33 mouse cellular contexts compared by ENCODE assay signal in genomic region chr2:79657062-79657461, GRCm38 (mm10). TPM values are rescaled to one million over a fixed set of nuclear protein-coding genes. Genes with fewer than 3 reads are reported as not detected.
"Had no signal": no experiment of that assay in that cellular context is flagged by ENCODE, and none has a peak within 500 bp of the region (broad histone marks: within the 10 kb centered on the region; RNA-seq: fewer than 3 reads in every experiment).

No protein-coding gene starts in this region.

- ATAC-seq: hindbrain, embryonic 16.5 days; inflammation-experienced regulatory T-cells, adult 6 months; intestine, embryonic 15.5 days; intestine, postnatal 0 days had no signal

- H3K4me2 ChIP-seq: heart, embryonic 12.5 days; hindbrain, embryonic 12.5 days; hindbrain, embryonic 14.5 days; intestine, embryonic 15.5 days; limb, embryonic 12.5 days; liver, embryonic 11.5 days; liver, embryonic 13.5 days; liver, embryonic 15.5 days had no signal

- H3K4me1 ChIP-seq: heart, embryonic 10.5 days; heart, embryonic 12.5 days; hindbrain, embryonic 12.5 days; intestine, embryonic 15.5 days; limb, embryonic 10.5 days; limb, embryonic 12.5 days; liver, embryonic 13.5 days had no signal

- H3K27ac ChIP-seq: heart, adult 2 months; heart, embryonic 10.5 days; hindbrain, embryonic 10.5 days; hindbrain, embryonic 12.5 days; hindbrain, embryonic 14.5 days; intestine, embryonic 15.5 days; kidney, postnatal 0 days; left cerebral cortex, adult 2 months; limb, embryonic 10.5 days; limb, embryonic 12.5 days; liver, embryonic 13.5 days; liver, embryonic 15.5 days had no signal

- DNase-seq: gastrocnemius, postnatal 25 days; heart, adult 2 months; heart, postnatal 10 days; heart, postnatal 4 days; kidney, adult 18-20 months; kidney, adult 8-10 months; kidney, postnatal 14 days; kidney, postnatal 36 days; layer of hippocampus, adult 9-11 months; liver; liver, embryonic 13.5 days had no signal

- H3K9me3 ChIP-seq: heart, embryonic 10.5 days; heart, embryonic 12.5 days; hindbrain, embryonic 10.5 days; hindbrain, embryonic 12.5 days; intestine, embryonic 15.5 days; limb, embryonic 10.5 days; limb, embryonic 12.5 days; liver, embryonic 13.5 days; liver, embryonic 15.5 days had no signal

- H3K9ac ChIP-seq: heart, embryonic 12.5 days; hindbrain, embryonic 12.5 days; hindbrain, embryonic 14.5 days; intestine, embryonic 15.5 days; limb, embryonic 12.5 days; liver, embryonic 13.5 days; liver, embryonic 15.5 days had no signal

- H3K27me3 ChIP-seq: heart, embryonic 12.5 days; hindbrain, embryonic 12.5 days; intestine, embryonic 15.5 days; limb, embryonic 12.5 days; liver, embryonic 13.5 days; liver, embryonic 15.5 days had no signal

- H3K4me3 ChIP-seq: heart, adult 2 months; heart, embryonic 10.5 days; heart, embryonic 12.5 days; hindbrain, embryonic 10.5 days; hindbrain, embryonic 12.5 days; intestine, embryonic 15.5 days; left cerebral cortex, adult 2 months; limb, embryonic 10.5 days; limb, embryonic 12.5 days; liver, embryonic 13.5 days; liver, embryonic 15.5 days had no signal

RNA-seq across cellular contexts. Expression of gene Ppp1r1c, which starts 50.5 kb away (rescaled TPM):
- total RNA-seq: granulocyte monocyte progenitor cell, adult 5-6 weeks; heart, postnatal 4 days; layer of hippocampus, adult 8-10 months; left cerebral cortex, adult 2 months; left cerebral cortex, postnatal 36 days had no signal
- polyA plus RNA-seq: heart, adult 2 months; heart, embryonic 10.5 days; heart, embryonic 14.5 days; heart, embryonic 16.5 days; intestine, embryonic 15.5 days; intestine, postnatal 0 days; kidney, embryonic 14.5 days; large intestine, adult 2 months; limb, embryonic 10.5 days; liver, embryonic 13.5 days; liver, embryonic 15.5 days had no signal
